Mouse (Mus musculus) Muller cell, postnatal 12 days (primary cell): Measurements from ENCODE around the gene Col11a1.

Source experiments
- DNase-seq: peaks from one replicate; pipeline ENCODE4 v3.0.0-alpha.2; 2015; ENCODE audit errors: inconsistent ontology term

Col11a1 gene

GRCm38 (mm10) chr3:114029971-114030635 lies at the start of gene Col11a1:
Gene Col11a1, plus strand, starts transcription at chr3:114030540.
- peak; percentile 96 for DNase-seq

GRCm38 (mm10) chr3:113990936-113991335 lies 39.4 kb upstream of the Col11a1 start:
- DNase-seq: peak; percentile 26

GRCm38 (mm10) chr3:114030886-114031285 lies 546 bp downstream of the Col11a1 start:
- DNase-seq: peak; percentile 57

- DNase-seq: peak; percentile 83
These were observed 1.2 kb downstream of the Col11a1 start for GRCm38 (mm10) chr3:114031351-114032213.

GRCm38 (mm10) chr3:114032333-114032732 lies 2.0 kb downstream of the Col11a1 start:
- peak; percentile 36 for DNase-seq

GRCm38 (mm10) chr3:114052406-114052805 lies 22.1 kb downstream of the Col11a1 start:
- DNase-seq: peak; percentile 77

GRCm38 (mm10) chr3:114053501-114053900 lies 23.2 kb downstream of the Col11a1 start:
- no peak for DNase-seq

GRCm38 (mm10) chr3:114065123-114065522 lies 34.8 kb downstream of the Col11a1 start:
- DNase-seq: no peak

- no peak for DNase-seq
These were observed 35.2 kb downstream of the Col11a1 start for GRCm38 (mm10) chr3:114065587-114065986.

GRCm38 (mm10) chr3:114099335-114099734 lies 69.0 kb downstream of the Col11a1 start:
- no peak for DNase-seq

GRCm38 (mm10) chr3:114107099-114107498 lies 76.8 kb downstream of the Col11a1 start:
- no peak for DNase-seq

- DNase-seq: no peak
These were observed 116.8 kb downstream of the Col11a1 start for GRCm38 (mm10) chr3:114147140-114147539.

- DNase-seq: no peak
These were observed 167.8 kb downstream of the Col11a1 start for GRCm38 (mm10) chr3:114197964-114198750.

GRCm38 (mm10) chr3:114212255-114212654 lies 181.9 kb downstream of the Col11a1 start:
- no peak for DNase-seq

GRCm38 (mm10) chr3:114216105-114216504 lies 185.8 kb downstream of the Col11a1 start:
- no peak for DNase-seq

GRCm38 (mm10) chr3:114229501-114229900 lies 199.2 kb downstream of the Col11a1 start:
- peak; percentile 70 for DNase-seq
